Mouse (Mus musculus): ENCODE data around the gene Gnb4.

The Gnb4 gene

DNA sequence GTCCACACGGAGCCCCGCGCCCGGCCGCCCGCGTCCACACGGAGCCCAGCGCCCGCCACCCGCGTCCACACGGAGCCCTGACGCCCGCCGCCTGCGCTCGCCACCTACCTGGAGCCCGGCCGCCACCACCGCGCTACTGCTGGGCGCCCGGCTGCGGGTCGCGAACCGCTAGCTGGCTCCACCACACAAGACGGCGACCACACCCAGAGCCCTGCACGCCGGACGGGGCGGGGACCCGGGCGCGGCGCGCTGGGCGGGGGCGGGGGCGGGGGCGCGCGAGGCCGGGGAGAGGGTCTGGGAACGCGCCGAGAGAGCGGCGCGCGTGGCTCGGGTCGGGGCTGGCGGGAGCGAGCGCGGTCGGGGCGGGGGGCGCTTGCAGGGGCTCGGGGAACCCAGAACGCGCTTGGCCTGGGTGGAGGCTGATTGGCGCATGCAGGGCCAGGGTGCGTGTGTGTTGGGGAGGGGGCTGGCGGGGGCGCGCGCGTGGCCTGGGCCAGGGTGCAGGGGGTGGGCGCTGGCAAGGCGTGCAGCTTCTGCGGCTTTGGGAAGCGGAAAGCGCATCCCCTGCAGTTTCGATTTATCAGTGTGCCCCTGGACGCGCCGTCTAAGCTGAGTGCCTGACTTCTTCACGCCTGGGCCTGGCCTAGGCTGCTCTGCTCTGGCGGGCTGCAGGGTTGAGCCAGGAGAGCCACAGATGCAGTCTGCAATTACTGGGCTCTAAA lies at the start of gene Gnb4:
TSS of gene Gnb4 (minus strand) at position 255 of the 722 bp plus-strand sequence.
- ChIA-PET POLR2A (interaction anchor here in 3 of 4 experiments (0.5 to 2.7 kb wide), 30 partner anchors 9 to 1183 kb away, joined by 3 to 11 read pairs (median 4); partner anchors contain the start of genes Actl6a (in 1 of the 3), Mfn1 (in 1 of the 3), Ndufb5 (in 1 of the 3) and Ttc14 (in 1 of the 3)), CTCF (interaction anchor here in 2 of 4 experiments (0.5 to 0.8 kb wide), 6 partner anchors 30 to 1302 kb away, joined by 3 to 6 read pairs (median 4); no protein-coding TSS in a partner anchor)

DNA sequence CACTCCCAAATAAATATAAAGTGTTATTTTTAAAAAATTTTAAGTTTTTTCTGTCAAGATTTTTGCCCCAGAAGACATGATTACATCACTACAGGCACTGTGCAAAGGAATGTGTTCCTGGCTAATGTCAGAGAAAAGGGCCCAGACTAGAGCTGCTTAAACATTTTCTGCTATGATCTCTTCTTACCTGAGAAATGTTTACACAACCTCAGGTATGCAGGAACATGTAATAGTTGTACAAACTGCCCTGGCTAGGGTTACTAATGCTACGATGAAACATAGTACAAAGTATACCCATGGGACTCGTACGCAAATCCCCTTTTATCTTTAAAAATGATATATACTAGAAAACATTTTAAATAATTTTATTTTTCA lies 45.2 kb upstream of the Gnb4 start:
- ChIA-PET POLR2A (interaction anchor here in 2 of 4 experiments (1.4 to 2.0 kb wide), 2 partner anchors 10 to 15 kb away, joined by 3 to 5 read pairs; no protein-coding TSS in a partner anchor), CTCF (no interaction called here)

DNA sequence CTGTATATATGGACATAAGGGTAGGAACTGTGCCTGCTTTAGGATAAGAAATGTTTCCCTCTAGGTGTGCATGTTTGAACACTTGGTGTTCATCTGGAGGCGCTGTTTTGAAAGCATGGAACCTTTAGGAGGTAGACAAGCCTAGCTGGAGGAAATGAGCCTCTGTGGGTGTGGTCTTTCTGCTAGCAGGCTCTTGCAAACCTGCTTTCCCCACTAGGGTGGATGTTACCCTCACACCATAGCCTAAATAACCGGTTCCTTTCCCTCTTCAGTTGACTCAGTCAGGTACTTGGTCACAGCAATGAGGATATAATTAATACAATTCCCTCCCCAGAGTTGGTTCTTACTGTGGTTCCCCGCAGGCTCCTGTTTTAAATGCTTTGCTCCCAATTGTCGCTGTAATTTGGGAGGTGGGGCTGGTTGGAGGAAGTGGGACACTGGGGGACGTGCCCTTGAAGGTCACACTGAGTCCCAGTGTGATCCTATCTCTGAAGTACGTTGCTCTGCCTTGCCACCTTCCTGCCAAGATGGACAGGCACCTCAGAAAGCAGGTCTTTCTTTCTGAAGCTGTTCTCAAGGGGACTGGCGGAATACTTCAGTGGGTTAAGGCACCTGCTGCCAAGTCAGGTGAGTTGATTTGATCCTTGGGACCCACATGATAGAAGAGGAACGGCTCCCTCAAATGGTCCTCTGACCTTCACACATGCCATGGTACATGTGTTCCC lies 44.6 kb upstream of the Gnb4 start:
- CTCF ChIA-PET = no interaction called here
- POLR2A ChIA-PET = interaction anchor here in 2 of 4 experiments (1.2 to 2.0 kb wide), 6 partner anchors 11 to 132 kb away, joined by 3 to 6 read pairs (median 3); partner anchors contain the start of gene Mfn1 (in 1 of the 2)

DNA sequence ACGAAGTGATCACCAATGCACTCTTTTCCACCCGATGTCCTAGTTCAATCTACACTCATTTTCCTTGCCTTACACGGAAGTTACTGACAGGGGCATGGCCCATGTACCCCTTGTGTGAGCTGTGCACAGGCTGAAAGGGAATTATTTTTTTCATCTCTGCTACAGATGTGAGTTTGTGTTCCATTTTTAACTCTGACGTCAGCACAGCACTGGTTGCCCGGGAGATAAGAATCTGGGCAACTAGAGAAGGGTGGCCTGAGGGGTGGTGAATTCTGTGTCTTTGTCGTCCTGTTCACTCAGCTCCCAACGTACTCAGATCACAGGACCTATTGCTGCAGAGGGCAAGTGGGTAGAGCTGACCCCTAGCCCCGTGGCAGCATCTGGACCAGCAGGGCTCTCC lies 43.9 kb upstream of the Gnb4 start:
- ChIA-PET POLR2A (interaction anchor here in 2 of 4 experiments (0.8 to 2.0 kb wide), 11 partner anchors 9 to 131 kb away, joined by 3 to 7 read pairs (median 3); partner anchors contain the start of genes Actl6a (in 1 of the 2), Gnb4 (in 1 of the 2) and Mfn1 (in 1 of the 2)), CTCF (no interaction called here)

DNA sequence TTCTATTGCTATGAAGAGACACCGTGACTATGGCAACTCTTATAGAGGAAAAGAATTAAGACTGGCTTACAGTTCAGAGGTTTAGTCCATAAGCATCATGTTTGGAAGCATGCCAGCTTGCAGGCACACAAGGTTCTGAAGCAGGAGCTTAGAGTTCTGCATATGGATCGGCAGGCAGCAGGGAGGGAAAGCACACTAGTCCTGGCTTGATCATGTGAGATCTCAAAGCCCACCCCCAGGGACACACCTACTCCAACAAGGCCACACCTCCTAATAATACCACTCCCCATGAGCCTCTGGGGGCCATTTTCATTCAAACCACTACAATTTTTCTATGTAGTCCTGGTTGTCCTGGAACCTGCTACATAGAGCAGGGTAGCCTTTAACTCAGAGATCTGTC lies 43.1 kb upstream of the Gnb4 start:
- CTCF ChIA-PET = interaction anchor here in 1 of 4 experiments (0.7 kb wide), 1 partner anchor 100 kb away, joined by 3 read pairs; no protein-coding TSS in a partner anchor
- POLR2A ChIA-PET = interaction anchor here in 3 of 4 experiments (0.5 to 1.9 kb wide), 12 partner anchors 9 to 1668 kb away, joined by 3 to 7 read pairs (median 3); partner anchors contain the start of genes Gnb4 (in 1 of the 3) and Mfn1 (in 1 of the 3)

DNA sequence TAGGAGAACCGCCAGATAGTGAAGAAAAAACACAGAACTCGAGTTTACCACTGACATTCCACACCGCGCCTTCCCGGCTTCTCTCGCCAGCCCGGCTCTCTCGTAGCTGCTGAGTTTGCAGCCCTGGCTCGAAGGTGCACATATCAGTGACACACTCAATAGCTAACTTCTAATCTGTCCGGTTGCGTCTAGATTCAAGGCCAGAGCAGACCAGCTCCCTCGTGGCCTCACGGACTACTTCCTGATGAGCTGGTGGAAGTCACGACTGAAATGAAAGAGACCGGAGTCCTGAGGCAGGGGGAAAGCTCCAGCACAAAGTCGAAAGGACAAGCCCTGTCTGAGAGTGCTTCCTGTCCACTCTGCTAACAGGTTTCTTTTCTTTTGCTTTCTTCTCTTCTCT lies 42.4 kb upstream of the Gnb4 start:
- CTCF ChIA-PET = interaction anchor here in 2 of 4 experiments (0.7 to 1.0 kb wide), 2 partner anchors 48 to 99 kb away, joined by 3 read pairs; no protein-coding TSS in a partner anchor
- POLR2A ChIA-PET = interaction anchor here in 3 of 4 experiments (0.7 to 1.9 kb wide), 7 partner anchors 22 to 261 kb away, joined by 3 to 7 read pairs (median 4); no protein-coding TSS in a partner anchor

DNA sequence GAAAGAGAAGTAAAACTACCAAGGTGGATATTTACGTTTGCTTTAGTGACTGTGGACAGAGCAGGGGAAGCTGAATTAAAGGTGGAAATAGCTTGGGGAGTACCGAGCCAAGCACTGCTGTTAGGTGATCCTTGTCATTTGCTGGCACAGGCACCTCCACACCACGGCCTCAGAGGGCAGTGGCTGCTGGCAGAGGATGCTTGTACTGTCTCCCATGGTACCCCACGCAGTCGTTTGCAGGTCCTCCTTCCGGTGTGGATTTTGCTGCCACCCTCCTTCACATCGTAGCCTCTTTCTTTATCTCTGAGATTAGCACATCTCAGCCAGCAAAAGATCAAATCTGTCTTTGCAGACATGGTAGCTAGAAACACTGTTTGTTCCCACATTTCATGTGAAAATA lies 42.0 kb upstream of the Gnb4 start:
- ChIA-PET CTCF (interaction anchor here in 1 of 4 experiments (1.0 kb wide), 1 partner anchor 48 kb away, joined by 3 read pairs; no protein-coding TSS in a partner anchor), POLR2A (interaction anchor here in 3 of 4 experiments (0.7 to 1.9 kb wide), 6 partner anchors 22 to 260 kb away, joined by 3 to 7 read pairs (median 4); no protein-coding TSS in a partner anchor)

DNA sequence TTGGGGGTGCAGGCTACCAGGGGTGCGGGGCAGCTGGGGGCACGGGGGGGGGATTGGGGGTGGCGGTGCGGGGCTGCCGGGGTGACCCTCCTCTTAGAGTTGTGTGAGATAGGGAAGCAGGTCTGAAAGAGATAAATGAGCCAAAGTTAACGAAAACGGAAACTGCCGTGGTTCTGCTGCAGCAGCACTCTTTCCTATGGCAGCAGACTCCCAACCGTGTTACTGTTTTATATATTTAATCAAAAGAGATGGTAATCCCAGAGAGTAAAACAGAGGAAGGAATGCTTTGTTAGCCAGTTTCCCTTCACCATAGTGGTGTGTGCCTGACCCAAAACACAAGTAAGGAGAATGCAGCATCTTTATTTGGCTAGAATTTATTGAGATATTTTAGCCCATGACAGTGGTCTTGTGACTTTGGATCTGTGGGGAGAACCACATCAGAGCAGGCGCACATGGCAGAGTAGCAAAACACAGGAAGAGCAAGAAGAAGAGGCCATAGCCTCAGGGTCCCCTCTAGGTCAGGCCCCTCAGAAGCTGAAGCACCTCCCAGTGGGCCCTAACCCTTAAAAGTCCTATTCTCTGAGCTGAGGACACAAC lies 40.1 kb upstream of the Gnb4 start:
- POLR2A ChIA-PET = no interaction called here
- CTCF ChIA-PET = interaction anchor here in 1 of 4 experiments (0.7 kb wide), 1 partner anchor 267 kb away, joined by 6 read pairs; no protein-coding TSS in a partner anchor

DNA sequence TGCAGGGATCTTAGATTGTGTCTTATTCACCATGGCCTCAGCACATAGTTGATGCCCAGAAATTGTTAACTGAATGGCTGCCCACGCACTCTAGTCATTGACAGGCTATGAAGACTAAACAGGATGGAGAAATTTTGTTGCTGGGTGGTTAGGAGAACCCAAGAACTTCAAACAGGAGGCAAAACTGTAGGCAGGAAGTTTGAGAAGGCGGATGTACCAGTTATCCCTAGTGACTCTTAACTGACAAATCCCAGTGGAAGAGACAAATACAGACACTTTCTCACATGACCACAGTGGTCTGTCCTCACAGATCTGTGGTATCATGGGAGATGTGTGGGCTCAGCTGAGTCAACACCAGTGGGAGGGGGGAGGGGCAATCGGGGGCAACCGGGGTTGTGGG lies 39.6 kb upstream of the Gnb4 start:
- ChIA-PET POLR2A (no interaction called here), CTCF (no interaction called here)

DNA sequence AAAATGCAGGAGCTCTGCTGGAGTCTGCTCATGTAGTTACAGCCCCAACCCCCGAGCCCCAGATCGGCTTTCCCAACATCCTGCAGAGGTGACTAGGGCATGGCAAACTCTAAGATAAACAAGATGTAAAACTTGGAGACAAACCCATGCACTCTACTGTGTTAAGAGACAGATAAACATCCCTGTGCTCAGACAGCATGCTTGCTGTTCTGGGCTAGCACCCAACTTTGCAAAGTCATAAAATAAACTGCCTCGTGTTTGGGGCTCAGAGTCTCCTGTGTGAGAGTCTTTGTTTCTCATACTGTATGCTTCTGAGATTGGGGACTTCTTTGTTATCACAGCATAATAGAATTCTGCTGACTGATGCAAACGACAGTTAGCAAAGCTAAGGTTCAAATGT lies 36.4 kb upstream of the Gnb4 start:
- CTCF ChIA-PET = no interaction called here
- POLR2A ChIA-PET = no interaction called here

DNA sequence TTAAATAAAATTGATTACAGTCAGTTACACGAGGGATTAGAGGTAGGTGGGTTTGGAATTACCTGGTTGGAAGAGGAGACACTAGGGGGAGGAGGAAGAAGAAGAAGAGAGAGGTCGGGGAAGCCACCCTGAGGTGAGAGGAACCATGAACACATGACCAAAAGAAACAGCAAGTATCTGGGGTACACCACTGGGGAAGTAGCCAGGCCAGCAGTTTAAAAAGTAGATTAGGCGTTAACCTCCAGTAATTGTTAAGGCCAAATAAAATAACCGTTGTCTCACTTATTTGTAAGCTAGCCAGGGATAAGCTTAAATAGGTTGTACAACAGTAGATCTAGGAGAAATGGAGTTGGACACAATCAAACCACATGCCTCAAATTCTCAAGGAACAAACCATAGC lies 32.9 kb upstream of the Gnb4 start:
- POLR2A ChIA-PET = interaction anchor here in 2 of 4 experiments (1.2 to 2.1 kb wide), 3 partner anchors 11 to 37 kb away, joined by 3 to 7 read pairs (median 6); no protein-coding TSS in a partner anchor

DNA sequence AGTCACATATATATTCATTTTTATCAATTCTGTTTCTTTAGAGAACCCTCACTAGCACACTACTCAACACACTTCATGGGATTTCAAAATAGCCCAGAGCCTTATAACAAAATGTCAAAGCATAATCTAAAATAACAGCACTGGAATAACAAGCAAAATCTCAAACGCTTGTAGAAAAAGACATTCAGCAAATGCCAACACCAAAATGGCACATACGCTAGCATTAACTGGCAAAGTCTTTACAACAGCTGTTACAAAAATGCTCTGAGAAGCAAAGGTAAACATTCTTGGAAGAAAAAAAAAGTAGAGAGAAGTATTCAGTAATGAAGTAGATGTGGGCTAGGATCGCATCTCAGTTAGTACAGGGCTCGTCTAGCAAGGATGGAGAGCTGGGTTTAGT lies 30.5 kb upstream of the Gnb4 start:
- CTCF ChIA-PET = interaction anchor here in 2 of 4 experiments (0.6 kb wide), 2 partner anchors 31 to 269 kb away, joined by 3 to 4 read pairs; no protein-coding TSS in a partner anchor
- POLR2A ChIA-PET = interaction anchor here in 1 of 4 experiments (0.9 to 1.6 kb wide), 2 partner anchors 12 to 22 kb away, joined by 3 to 4 read pairs; no protein-coding TSS in a partner anchor

More for the DNA sequence above, 32.9 kb upstream of the Gnb4 start:
- CTCF ChIA-PET = interaction anchor here in 1 of 4 experiments (0.8 kb wide), 1 partner anchor 39 kb away, joined by 3 read pairs; no protein-coding TSS in a partner anchor

DNA sequence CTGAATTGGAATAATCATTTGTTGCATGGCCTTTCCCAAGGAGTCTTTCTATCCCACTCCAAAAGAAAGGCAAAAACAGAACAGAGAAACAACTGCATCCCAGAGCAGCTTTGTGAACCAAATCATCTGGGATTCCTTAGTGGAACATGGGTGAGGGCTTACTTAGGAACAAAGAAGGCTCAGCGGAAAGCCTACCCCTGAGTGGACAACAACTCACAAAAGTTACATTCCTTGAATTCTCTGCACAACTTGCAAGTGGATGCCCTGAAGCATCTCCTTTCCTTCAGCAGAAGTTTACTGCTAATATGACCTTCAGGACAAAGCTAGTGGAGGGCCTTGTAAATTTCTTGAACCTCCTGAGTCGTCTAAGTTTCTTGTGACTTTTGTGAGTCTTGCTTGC lies 28.4 kb upstream of the Gnb4 start:
- CTCF ChIA-PET = interaction anchor here in 1 of 4 experiments (0.6 kb wide), 1 partner anchor 148 kb away, joined by 3 read pairs; no protein-coding TSS in a partner anchor
- POLR2A ChIA-PET = interaction anchor here in 1 of 4 experiments (0.8 kb wide), 1 partner anchor 9 kb away, joined by 3 read pairs; no protein-coding TSS in a partner anchor

DNA sequence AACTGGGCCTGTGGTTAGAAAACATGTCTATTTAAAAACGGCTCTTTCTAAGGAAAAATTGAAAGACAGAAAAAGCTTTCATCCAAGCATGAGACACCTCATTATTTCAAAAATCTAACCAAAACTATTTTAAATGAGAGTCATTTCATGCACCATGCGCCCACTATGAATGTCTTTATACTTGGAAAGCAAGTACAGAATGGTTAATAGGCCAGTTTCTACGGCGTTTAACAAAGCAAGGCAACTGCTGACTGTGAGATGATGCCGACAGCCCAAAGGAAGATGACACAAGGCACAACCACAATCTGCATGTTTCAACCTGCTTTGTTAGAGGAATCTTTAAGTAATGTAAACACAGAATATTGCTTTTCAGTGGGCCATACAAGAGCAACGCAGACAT lies 25.7 kb upstream of the Gnb4 start:
- POLR2A ChIA-PET = no interaction called here
- CTCF ChIA-PET = no interaction called here

DNA sequence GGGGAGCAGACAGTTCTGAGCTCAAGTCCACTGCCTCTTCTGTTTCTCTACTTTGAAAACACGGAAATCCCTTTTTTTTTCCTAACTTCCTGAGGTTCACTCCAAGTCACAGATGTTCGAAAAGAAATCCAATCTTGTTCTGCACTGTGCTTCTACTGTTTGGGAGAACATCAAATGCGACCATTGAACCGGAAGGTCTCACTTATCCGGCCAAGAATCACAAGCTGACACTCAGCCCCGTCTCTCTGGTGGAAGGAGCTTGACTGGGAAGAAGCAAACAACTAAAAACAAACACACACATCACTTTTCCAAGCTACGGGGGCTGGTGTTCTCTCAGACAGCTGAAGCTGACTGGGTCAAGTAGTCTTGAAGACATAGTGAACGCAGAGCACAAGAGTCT lies 21.9 kb upstream of the Gnb4 start:
- ChIA-PET POLR2A (no interaction called here), CTCF (no interaction called here)

DNA sequence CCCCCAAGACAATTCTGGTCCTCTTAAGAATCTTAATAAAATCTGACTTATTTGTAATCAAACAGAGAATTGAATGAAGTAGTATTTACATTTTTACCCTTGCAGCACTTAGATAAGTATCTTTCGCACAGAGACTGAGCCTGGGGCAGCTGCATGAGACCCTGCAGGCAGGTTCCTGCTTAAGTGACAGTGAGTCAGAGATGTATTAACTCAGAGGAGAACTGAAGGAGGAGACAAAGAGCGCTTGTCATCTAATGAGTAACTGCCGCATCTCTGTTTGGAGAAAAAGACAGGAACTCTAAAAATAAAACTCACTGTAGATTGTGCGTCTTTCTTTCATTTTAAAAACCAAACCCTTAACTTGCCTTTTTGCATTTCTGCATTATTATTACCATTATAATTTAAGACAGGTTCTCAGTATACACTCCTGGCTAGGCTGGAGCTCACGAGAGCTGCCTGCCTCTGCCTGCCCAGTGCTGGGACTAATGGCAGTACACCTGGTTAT lies 16.4 kb upstream of the Gnb4 start:
- POLR2A ChIA-PET = interaction anchor here in 1 of 4 experiments (0.6 kb wide), 1 partner anchor 34 kb away, joined by 5 read pairs; no protein-coding TSS in a partner anchor
- CTCF ChIA-PET = no interaction called here

DNA sequence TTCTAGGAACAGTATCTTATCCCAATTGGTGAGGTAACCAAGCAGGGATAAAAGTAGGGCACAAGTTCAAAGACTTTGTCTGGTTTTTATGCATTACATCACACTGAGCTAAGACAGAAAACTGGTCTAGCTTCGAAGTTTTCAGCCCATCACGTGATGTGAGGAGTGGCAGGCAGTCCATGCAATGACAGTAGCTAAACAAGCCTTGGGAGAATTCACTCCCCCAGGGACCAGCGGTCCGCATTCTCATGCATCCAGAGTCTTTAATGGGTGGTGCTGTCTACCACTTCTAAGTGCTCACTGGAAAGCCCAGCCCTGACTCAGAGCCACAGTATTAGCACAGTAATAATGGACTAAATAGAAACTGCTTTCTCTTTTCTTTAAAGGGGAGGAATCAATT lies 13.8 kb upstream of the Gnb4 start:
- POLR2A ChIA-PET = interaction anchor here (0.6 to 1.8 kb wide), 13 partner anchors 8 to 299 kb away, joined by 3 to 11 read pairs (median 4); partner anchors contain the start of genes Gnb4 (in 2 of the 4) and Ndufb5 (in 1 of the 4)

DNA sequence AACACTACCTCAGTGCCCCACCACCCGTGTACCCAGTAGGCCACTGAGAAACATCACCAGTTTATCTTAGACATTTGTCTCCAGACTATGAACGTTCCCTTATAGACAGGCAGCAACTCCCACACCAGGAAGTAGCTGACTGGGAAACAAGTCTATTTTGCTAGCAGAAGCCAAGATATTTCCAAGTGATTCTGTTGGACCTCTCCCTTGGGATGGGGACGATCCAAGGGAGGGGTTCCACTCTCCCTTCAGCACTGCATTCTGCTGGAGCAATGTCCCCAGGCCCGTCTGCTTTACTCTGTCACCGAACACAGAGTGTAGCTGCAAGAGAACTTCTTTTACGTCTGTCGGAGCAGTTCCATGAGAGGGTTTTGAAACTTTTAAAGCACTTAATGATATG lies 11.8 kb upstream of the Gnb4 start:
- ChIA-PET POLR2A (interaction anchor here in 1 of 4 experiments (1.0 kb wide), 1 partner anchor 78 kb away, joined by 4 read pairs; the partner anchor contains the start of gene Actl6a), CTCF (interaction anchor here in 1 of 4 experiments (0.5 kb wide), 1 partner anchor 136 kb away, joined by 3 read pairs; no protein-coding TSS in a partner anchor)

More for the DNA sequence above, 13.8 kb upstream of the Gnb4 start:
- CTCF ChIA-PET = interaction anchor here in 3 of 4 experiments (0.6 to 1.4 kb wide), 3 partner anchors 20 to 130 kb away, joined by 3 to 6 read pairs (median 3); no protein-coding TSS in a partner anchor
